Mouse (Mus musculus) urinary bladder, postnatal 14 days (tissue): ENCODE measurements around the gene Pomgnt2.
"Not testable (repeated sequence)": the region's sequence is repeated elsewhere in the genome, so short reads cannot be mapped to it uniquely, and the experiment has no call there.

Experiments
- DNase-seq: peaks from one replicate; pipeline ENCODE4 v3.0.0; 2021; ENCODE audit warnings: low spot score

Gene Pomgnt2

DNA sequence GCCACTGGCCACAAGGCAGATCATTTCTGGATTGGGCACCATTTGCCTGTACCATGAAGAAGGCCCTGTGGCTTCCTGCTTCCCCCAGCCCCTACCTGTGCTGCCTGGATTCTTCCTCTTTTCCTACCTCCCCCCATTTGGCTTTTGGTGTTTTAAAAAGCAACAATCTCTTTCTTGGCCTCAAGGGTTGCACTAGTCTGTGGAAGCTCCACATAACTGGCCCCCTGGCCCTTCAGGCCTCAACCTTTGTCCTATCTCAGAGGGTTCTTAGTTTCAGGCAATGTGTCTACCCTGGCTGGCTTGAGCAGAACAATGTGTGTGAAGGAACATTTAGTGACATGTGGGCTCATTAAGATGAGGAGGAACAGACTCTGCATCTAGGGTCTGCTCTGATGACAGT lies at the start of gene Pomgnt2:
Gene Pomgnt2, minus strand, starts transcription at position 101 of the 400 bp plus-strand sequence.
- DNase-seq: no peak

GRCm38 (mm10) chr9:122039848-122040247 lies 42.9 kb upstream of the Pomgnt2 start:
- DNase-seq: no peak

- no peak for DNase-seq
Observed at GRCm38 (mm10) chr9:122038631-122039030, 41.7 kb upstream of the Pomgnt2 start.

GRCm38 (mm10) chr9:122036496-122037054 lies 39.7 kb upstream of the Pomgnt2 start:
- DNase-seq: no peak

- DNase-seq: no peak
Observed at GRCm38 (mm10) chr9:122035807-122036206, 38.9 kb upstream of the Pomgnt2 start.

- DNase-seq: no peak
Observed at GRCm38 (mm10) chr9:122034949-122035348, 38.0 kb upstream of the Pomgnt2 start.

GRCm38 (mm10) chr9:122032071-122032470 lies 35.2 kb upstream of the Pomgnt2 start:
- DNase-seq: no peak

GRCm38 (mm10) chr9:122030706-122031105 lies 33.8 kb upstream of the Pomgnt2 start:
- no peak for DNase-seq

DNA sequence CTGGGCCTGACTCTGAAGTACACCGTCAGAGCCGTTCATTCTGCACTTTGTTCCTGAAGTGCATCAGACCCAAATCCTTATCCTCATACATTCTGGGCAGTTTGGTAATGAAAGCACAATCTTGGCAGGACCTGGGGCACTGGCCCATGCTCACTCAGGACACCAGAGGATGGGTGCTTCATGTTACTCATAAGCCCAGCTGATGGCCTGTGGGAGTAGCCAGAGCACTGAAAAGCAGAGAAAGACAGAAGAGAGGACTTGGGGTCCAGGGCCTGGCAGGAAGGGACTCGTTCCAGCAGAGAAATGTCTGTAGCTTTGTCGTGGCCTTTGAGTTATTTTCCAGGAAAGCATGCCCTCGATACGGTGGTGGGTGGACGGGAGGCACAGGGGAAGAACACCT lies 32.9 kb upstream of the Pomgnt2 start:
- DNase-seq: no peak

DNA sequence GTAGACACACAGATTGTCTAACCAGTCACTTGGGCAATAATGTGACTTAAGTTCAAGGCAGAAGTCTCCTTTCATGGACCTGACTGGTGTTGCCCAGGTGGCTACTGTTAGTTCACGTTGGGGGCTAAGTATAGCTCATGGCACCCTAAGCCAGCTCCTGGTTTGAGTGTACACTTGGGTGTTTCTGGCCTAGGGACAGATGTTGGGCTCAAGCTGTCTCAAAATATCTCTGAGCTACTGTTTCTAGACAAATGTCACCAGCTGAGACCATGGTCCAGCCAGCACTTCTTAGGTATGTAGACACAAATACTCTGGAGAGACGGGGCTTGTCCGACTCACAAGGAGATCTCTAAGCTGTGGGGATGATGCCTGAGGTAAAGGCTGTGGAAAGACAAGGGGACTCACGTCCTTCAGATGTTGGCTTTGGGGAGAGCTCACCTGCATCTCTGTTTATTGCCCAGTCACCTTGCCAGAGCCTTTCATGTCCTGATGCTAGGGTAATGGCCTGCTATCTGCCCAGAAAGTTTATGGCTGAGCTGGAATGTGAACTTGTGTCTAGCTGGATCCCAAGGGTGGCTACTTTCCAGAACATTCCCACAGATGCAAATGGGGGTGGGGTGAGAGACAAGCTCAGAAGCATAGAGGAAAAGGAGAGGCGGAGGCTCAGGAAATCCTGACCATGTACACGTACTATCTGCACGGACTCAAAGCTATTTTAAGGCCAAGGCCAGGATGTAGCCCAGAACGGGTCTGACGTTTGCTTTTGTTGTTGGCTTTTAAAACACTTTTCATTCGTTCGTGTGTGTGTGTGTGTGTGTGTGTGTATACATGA lies 31.2 kb upstream of the Pomgnt2 start:
- peak; percentile 25 for DNase-seq

DNA sequence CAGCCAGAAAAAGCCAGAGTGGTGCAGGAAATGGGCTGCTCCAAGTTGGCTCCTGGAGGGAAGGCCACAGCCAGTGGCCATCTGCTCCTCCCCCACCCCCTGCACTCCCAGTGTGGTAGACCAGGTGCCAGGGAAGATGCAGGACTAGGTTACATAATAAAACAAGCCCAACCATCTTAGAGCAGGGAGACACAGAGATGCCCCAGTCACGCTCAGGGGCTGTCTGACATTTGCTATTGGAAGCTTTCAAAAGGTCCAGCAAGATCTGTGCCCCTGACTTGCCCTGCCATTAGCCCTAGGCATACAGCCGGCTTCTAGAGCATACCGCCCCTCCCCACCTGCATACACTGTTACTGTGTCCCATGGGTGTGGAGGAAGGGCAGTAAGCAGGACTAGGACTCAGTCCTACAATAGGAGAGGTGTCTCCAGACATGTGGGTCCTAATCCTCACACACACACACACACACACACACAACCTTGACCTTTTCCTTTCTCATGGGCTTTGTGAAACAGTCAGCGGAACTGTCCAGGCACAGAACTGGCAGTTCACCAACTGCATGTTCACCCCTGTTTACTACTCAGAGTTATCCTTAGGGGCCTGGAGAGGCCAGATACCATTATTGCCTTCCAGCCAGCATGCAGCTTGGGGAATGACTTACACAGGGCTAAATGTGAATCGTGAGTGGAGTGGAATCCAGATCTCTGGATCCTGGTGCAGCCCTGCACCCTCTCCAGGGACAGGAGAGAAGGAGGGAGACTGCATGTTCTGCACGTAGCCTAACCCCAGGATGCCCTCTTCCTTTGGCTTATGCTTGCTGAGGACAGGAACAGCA lies 30.4 kb upstream of the Pomgnt2 start:
- DNase-seq: no peak

DNA sequence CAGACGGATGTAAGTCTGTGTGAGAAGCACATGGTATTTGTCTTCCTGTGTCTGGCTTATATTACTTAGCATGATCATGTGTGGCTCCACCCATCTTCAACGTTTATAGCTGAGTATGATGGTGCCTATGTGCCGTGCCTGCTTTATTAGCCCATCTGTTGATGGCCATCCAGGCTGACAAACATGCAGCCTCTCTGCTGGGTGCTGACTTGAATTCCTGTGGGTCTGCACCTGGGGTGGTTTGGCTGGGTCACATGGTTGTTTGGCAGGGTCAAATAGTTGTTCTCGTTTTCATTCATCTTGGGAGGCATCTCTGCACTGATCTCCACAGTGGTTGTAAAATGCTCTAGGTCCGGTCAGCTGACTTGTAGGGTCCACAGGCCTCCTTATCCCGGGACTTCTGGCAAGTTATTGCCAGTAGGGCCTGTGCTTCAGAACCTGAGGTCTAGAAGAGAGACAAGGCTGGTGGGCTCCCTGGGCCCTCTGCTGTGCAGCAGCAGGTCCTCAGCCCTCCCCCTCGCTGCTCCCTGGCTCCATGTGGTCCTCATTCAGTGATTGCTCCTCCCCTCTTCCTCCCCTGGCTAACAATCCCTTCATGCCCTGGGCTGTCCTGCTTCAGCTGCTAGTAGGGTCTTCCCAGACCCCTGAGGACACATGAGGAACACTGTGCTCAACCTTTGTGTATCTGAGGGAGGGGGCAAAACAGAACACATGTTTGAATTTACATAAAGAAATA lies 29.1 kb upstream of the Pomgnt2 start:
- no peak for DNase-seq

GRCm38 (mm10) chr9:122024419-122024818 lies 27.5 kb upstream of the Pomgnt2 start:
- no peak for DNase-seq

GRCm38 (mm10) chr9:122023873-122024272 lies 27.0 kb upstream of the Pomgnt2 start:
- DNase-seq: no peak

DNA sequence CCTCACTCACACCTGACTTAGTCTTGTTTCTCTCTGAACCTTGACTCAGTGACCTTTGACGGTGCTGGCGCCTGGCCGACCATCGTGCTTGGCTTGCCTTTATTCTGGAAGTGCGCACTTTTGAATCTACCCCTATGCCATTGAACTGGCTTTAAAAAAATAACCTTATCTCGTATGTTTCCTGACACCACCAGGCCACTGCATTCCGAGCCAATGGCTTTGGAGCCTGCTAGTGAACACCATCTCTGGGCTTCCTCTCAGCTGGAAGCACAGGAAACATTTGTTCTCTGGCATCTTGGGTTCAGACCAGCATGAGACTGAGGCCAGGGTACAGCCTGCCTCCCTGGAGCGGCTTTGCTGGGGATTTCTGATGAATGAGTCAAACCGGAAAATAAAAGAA lies 25.9 kb upstream of the Pomgnt2 start:
- DNase-seq: peak; percentile 51

- DNase-seq: no peak
Observed at GRCm38 (mm10) chr9:122021581-122021980, 24.7 kb upstream of the Pomgnt2 start.

DNA sequence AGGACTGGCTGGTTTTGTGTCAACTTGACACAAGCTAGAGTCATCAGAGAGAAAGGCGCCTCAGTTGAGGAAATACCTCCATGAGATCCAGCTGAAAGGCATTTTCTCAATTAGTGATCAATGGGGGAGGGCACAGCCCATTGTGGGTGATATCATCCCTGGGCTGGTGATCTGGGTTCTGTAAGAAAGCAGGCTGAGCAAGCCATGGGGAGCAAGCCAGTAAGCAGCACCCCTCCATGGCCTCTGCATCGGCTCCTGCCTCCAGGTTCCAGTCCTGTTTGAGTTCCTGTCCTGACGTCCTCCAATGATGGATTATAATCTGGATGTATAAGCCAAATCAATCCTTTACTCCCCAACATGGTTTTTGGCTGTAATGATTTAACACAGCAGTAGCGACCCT lies 24.3 kb upstream of the Pomgnt2 start:
- not testable (repeated sequence) for DNase-seq

DNA sequence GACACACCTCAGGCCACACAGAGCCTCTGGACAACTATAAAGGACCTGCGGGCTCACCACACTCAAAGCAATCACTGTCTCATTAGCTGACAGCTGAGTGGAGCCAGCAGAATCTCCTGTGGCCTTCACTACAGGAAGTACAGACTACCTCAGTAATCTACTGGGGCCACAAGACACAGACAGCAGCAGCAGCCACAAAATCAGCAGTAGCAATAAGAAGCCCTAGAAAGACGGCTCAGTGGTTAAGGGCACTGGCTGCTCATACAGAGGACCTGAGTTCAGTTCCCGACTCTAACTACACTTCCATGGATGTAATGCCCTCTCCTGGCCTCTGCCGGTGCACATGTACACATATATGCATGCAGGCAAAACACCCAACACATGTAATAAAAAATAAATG lies 23.4 kb upstream of the Pomgnt2 start:
- no peak for DNase-seq

DNA sequence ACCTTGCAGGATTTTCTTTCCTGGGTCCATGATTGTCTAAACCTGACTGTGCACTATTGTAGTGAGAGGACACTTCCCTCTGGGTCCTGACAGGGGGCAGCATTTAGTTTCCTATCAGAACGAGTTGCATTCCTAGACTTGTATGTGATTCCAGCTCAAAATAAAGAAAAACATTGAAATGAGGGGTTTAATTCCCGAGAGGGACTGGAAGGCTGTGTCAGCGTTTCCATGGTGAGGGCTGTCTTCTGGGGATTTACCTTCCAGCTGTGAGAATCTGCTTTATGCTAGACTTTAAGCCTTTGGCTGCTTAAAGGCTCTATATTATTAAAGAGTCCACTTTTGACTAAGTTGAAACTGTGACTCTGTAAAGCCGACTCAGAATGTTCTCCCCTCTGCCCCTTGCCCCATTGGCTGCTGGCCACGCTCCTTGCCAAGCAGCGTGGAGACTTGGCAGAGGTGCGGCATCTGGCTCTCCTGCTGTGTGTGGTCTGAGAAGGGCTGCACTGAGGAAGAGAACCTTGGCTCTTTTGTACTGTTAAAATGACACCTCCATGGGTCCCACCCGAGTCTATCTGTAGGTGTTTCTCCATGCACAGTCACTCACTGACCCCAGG lies 22.0 kb upstream of the Pomgnt2 start:
- peak; percentile 56 for DNase-seq

DNA sequence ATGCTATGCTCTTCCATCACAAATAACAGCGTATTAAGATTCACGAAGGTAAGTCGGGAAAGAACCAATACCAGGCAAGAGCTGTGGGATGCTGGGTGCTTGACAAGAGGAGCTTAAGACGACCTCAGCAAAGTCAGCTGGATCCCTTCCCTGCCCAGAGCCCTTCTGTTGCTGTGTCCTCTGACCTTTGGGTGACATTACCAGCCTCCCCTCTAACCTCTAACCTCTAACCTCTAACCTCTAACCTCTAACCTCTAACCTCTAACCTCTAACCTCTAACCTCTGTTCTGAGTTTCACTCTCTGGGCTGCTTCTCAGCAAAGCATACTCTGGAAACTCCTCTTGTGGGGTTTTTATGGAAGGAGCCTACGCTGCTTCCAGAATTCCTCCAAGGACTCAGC lies 21.2 kb upstream of the Pomgnt2 start:
- no peak for DNase-seq

DNA sequence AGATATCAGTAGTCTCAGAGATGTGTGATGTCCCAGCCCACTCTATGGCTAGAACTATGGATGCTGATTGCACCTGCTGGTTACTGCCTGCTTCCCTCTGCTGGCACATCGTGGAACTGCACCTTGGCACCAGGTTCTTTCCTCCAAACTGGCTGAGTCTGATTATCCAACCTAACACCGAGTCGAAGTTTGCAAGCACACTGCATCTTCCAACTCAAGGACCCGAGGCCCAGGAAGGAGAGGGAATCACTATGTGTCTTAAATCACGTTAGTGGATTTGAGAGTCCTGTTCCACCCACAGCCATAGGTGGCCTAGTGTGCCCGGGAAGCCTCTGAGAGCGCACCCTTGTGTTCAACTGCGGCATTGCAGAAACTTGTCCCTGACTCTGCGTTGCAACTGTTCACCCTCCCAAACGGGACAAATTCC lies 17.3 kb upstream of the Pomgnt2 start:
- peak; percentile 84 for DNase-seq

DNA sequence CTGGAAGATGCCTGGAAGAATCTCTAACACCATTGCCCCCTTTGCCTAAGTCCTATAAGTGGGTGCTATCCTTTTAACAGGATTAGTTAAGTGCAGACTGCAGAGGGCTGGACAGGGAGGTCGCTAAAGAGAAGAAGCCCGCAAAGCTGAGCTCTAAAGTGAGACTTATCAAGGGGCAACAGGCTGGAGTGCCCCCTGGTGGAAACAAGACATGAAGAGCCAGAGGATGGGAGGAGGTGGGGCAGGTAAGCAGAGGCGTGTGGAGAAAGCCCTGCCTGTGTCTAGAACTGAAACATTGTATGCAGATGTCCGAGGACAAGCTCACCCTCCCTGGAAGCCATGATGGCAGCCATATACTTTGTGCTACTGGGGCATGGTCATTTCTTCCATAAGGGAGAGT lies 16.7 kb upstream of the Pomgnt2 start:
- no peak for DNase-seq
